Mouse (Mus musculus) ES-CJ7 (cell line): ENCODE data around the gene Acad10.
"Not testable (repeated sequence)": the region's sequence is repeated elsewhere in the genome, so short reads cannot be mapped to it uniquely, and the experiment has no call there.

Experiments used
- DNase-seq: peaks from one replicate; pipeline ENCODE4 v3.0.0; 2011; ENCODE audit warnings: low read depth, low spot score

Acad10 gene

GRCm38 (mm10) chr5:121657656-121658055 lies 2.7 kb downstream of the Acad10 start:
- DNase-seq = not testable (repeated sequence)

GRCm38 (mm10) chr5:121656866-121657265 lies 3.4 kb downstream of the Acad10 start:
- not testable (repeated sequence) for DNase-seq

- no peak for DNase-seq
Measured at GRCm38 (mm10) chr5:121654526-121654925, 5.8 kb downstream of the Acad10 start.

- no peak for DNase-seq
Measured at GRCm38 (mm10) chr5:121649134-121649533, 11.2 kb downstream of the Acad10 start.

GRCm38 (mm10) chr5:121639601-121640000 lies 20.7 kb downstream of the Acad10 start:
- no peak for DNase-seq

GRCm38 (mm10) chr5:121637296-121637695 lies 23.0 kb downstream of the Acad10 start:
- DNase-seq = no peak

- no peak for DNase-seq
Measured at GRCm38 (mm10) chr5:121634668-121635067, 25.6 kb downstream of the Acad10 start.

GRCm38 (mm10) chr5:121632804-121633203 lies 27.5 kb downstream of the Acad10 start:
- DNase-seq = no peak

- DNase-seq = peak; percentile 39
Measured at GRCm38 (mm10) chr5:121631106-121631647, 29.1 kb downstream of the Acad10 start.

GRCm38 (mm10) chr5:121627871-121628270 lies 32.4 kb downstream of the Acad10 start:
- peak; percentile 61 for DNase-seq

GRCm38 (mm10) chr5:121623241-121623640 lies 37.1 kb downstream of the Acad10 start:
- DNase-seq = no peak

- DNase-seq = no peak
Measured at GRCm38 (mm10) chr5:121621102-121621501, 39.2 kb downstream of the Acad10 start.

GRCm38 (mm10) chr5:121618592-121619513 lies 41.5 kb downstream of the Acad10 start, which contains the start of gene Acad12:
TSS of gene Acad12 (minus strand) at chr5:121618938.
- peak; percentile 79 for DNase-seq

GRCm38 (mm10) chr5:121614921-121615320 lies 45.4 kb downstream of the Acad10 start:
- not testable (repeated sequence) for DNase-seq

GRCm38 (mm10) chr5:121612036-121612435 lies 48.3 kb downstream of the Acad10 start:
- no peak for DNase-seq

- DNase-seq = peak; percentile 46
Measured at GRCm38 (mm10) chr5:121609556-121610135, 50.7 kb downstream of the Acad10 start.

GRCm38 (mm10) chr5:121606151-121606550 lies 54.2 kb downstream of the Acad10 start:
- DNase-seq = peak; percentile 87

- not testable (repeated sequence) for DNase-seq
Measured at GRCm38 (mm10) chr5:121603815-121604214, 56.5 kb downstream of the Acad10 start.

GRCm38 (mm10) chr5:121601547-121602299 lies 58.6 kb downstream of the Acad10 start:
- DNase-seq = peak; percentile 87

GRCm38 (mm10) chr5:121598871-121599610 lies 61.3 kb downstream of the Acad10 start:
- no peak for DNase-seq

GRCm38 (mm10) chr5:121597991-121598537 lies 62.2 kb downstream of the Acad10 start:
- DNase-seq = no peak
